Mouse (Mus musculus): ENCODE data around the gene Uvrag. TPM values are rescaled to one million over a fixed set of nuclear protein-coding genes. Genes with fewer than 3 reads are reported as not detected.

The Uvrag gene
- polyA plus RNA-seq, 1 experiment from 2014 or later, result 30.1 TPM

DNA sequence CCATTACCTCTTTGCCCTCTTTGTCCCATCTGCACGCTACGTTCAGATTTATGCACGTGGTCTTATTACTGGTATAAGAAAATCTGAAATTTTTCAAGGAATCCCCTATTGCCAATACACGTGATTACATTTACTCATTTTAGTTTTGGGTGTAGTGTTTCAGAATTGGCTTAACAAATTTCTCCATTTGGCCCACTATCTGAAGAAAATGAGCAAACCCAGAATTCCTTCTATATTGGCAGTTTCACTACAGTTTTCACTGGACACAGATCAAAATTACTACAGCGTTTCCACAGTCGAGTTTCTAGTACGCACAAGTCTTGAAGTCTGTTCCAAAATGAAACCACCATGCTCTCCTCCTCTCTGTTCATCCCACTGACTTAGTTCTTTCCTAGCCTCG lies 104.7 kb downstream of the Uvrag start:
- Histone ChIP-seq H3K79me2 (ENCODE audit: inconsistent target) (peaks cover 100% of the 10 kb centered on the region), H3K27ac (no peak overlapping the region), H3K36me3 (ENCODE audit: inconsistent target) (peaks cover 13% of the 10 kb centered on the region; the same call in 1 of the 2 replicates), H3K4me3 (ENCODE audit: inconsistent target) (no peak overlapping the region)
- WGBS (ENCODE audit: missing documents), result 98% methylated on average over 8 of the region's 8 CpGs

- H3K27ac ChIP-seq, result no peak overlapping the region
- no peak overlapping the region for H3K4me3 ChIP-seq (ENCODE audit: inconsistent target)
- 83% methylated on average over 2 of the region's 2 CpGs for WGBS (ENCODE audit: missing documents)
- peaks cover 13% of the 10 kb centered on the region; the same call in 1 of the 2 replicates for H3K36me3 ChIP-seq (ENCODE audit: inconsistent target)
- peaks cover 100% of the 10 kb centered on the region for H3K79me2 ChIP-seq (ENCODE audit: inconsistent target)
Observed at GRCm38 (mm10) chr7:99034909-99035308, 106.0 kb downstream of the Uvrag start.

DNA sequence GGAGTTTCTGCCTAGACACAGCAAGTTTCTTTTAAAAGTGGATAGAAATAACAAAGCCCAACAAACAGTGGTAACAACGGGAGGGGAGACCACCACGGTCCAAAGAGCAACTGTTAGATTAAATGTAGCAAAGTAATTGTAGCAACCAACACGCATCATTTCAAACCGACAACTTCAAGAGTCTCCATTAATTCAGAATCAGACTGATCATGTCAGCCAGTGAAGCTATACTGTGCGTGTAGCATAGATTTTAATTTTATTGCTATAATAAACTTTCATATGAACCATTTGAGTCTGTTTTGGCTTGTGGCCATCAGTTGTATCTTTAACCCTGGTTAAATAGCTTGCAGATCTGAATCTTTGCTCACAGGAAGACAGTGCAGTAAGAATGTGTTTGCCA lies 107.1 kb downstream of the Uvrag start:
- no peak overlapping the region for H3K27ac ChIP-seq
- no peak overlapping the region for H3K4me3 ChIP-seq (ENCODE audit: inconsistent target)
- H3K36me3 ChIP-seq (ENCODE audit: inconsistent target), result peaks cover 13% of the 10 kb centered on the region; the same call in 1 of the 2 replicates
- peaks cover 100% of the 10 kb centered on the region for H3K79me2 ChIP-seq (ENCODE audit: inconsistent target)
- WGBS (ENCODE audit: missing documents), result 100% methylated on average over 2 of the region's 5 CpGs

GRCm38 (mm10) chr7:99033314-99033713 lies 107.6 kb downstream of the Uvrag start:
- peaks cover 13% of the 10 kb centered on the region; the same call in 1 of the 2 replicates for H3K36me3 ChIP-seq (ENCODE audit: inconsistent target)
- H3K27ac ChIP-seq, result no peak overlapping the region
- no peak overlapping the region for H3K4me3 ChIP-seq (ENCODE audit: inconsistent target)
- 98% methylated on average over 3 of the region's 3 CpGs for WGBS (ENCODE audit: missing documents)
- peaks cover 100% of the 10 kb centered on the region for H3K79me2 ChIP-seq (ENCODE audit: inconsistent target)

GRCm38 (mm10) chr7:99032051-99032450 lies 108.9 kb downstream of the Uvrag start:
- 98% methylated on average over 8 of the region's 8 CpGs for WGBS (ENCODE audit: missing documents)
- Histone ChIP-seq H3K36me3 (ENCODE audit: inconsistent target) (peaks cover 13% of the 10 kb centered on the region; the same call in 1 of the 2 replicates), H3K79me2 (ENCODE audit: inconsistent target) (peaks cover 100% of the 10 kb centered on the region; the same call in 1 of the 2 replicates), H3K27ac (no peak overlapping the region), H3K4me3 (ENCODE audit: inconsistent target) (no peak overlapping the region)

DNA sequence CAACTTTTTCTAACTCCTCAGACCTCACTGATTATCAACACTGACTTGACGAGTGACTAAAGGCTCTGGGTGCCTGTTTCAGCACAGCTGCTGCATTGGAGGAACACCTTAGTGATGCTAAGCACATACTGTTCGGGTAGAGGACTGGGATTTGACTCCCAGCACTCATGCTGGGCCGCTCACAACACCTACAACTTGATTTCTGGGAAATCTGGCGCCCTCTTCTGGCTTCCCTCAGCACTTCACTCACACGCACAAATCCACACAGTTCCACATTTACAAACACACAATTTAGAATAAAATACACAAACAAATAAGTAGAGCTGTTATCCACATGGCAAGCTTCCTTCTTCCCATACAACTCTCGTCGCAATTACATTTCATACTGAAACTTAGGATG lies 112.8 kb downstream of the Uvrag start:
- H3K4me3 ChIP-seq (ENCODE audit: inconsistent target), result no peak overlapping the region
- no peak overlapping the region for H3K27ac ChIP-seq
- peaks cover 12% of the 10 kb centered on the region; the same call in 1 of the 2 replicates for H3K36me3 ChIP-seq (ENCODE audit: inconsistent target)
- 90% methylated on average over 7 of the region's 7 CpGs for WGBS (ENCODE audit: missing documents)
- H3K79me2 ChIP-seq (ENCODE audit: inconsistent target), result peaks cover 100% of the 10 kb centered on the region

DNA sequence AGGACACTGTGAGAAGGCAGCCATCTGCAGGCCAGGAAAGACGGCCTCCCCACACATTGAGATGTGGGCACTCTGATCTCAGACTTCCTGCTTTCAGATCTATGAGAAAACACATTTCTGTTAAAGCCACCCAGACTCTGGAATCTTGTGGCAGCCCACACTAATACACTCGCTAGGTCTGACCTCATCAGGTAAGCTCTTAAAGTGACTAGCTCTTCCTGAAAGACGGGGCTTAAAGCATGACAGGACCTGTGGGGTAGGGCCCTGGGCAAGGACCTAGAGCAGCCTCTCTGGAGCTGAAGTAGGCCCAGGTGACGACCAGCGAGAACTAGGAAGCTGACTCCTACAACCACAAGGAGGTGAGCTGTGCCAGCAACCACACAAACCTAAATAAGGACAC lies 113.8 kb downstream of the Uvrag start:
- 38% methylated on average over 5 of the region's 5 CpGs for WGBS (ENCODE audit: missing documents)
- H3K79me2 ChIP-seq (ENCODE audit: inconsistent target), result peaks cover 100% of the 10 kb centered on the region
- H3K36me3 ChIP-seq (ENCODE audit: inconsistent target), result peaks cover 2% of the 10 kb centered on the region; the same call in 1 of the 2 replicates
- no peak overlapping the region for H3K27ac ChIP-seq
- H3K4me3 ChIP-seq (ENCODE audit: inconsistent target), result no peak overlapping the region

- 96% methylated on average over 10 of the region's 10 CpGs for WGBS (ENCODE audit: missing documents)
- Histone ChIP-seq H3K4me3 (ENCODE audit: inconsistent target) (no peak overlapping the region), H3K36me3 (ENCODE audit: inconsistent target) (no peaks in the 10 kb centered on the region; the same call in 1 of the 2 replicates), H3K79me2 (ENCODE audit: inconsistent target) (peaks cover 100% of the 10 kb centered on the region), H3K27ac (no peak overlapping the region)
Observed at GRCm38 (mm10) chr7:99025989-99026388, 115.0 kb downstream of the Uvrag start.

DNA sequence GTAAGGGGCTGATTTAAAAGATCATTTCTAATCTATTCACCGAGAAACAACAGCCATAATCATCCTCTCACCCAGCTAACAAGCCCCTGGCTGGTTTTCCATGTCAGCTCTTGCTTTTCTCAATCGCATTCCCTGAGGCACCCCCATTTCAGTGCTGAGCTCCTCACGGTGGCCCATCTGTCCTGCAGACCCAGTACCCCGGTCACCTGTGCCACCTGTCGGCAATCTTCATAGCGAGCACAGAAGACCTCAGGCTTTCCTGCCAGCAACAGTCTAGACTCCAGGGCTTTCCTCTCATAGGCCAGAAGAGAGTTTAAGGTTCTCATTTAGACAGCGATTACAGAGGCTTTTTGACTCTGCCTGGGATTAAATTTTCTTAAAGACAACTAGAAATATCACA lies 115.7 kb downstream of the Uvrag start:
- Histone ChIP-seq H3K4me3 (ENCODE audit: inconsistent target) (no peak overlapping the region), H3K27ac (no peak overlapping the region), H3K79me2 (ENCODE audit: inconsistent target) (peaks cover 100% of the 10 kb centered on the region), H3K36me3 (ENCODE audit: inconsistent target) (no peaks in the 10 kb centered on the region; the same call in 1 of the 2 replicates)
- 95% methylated on average over 7 of the region's 7 CpGs for WGBS (ENCODE audit: missing documents)

DNA sequence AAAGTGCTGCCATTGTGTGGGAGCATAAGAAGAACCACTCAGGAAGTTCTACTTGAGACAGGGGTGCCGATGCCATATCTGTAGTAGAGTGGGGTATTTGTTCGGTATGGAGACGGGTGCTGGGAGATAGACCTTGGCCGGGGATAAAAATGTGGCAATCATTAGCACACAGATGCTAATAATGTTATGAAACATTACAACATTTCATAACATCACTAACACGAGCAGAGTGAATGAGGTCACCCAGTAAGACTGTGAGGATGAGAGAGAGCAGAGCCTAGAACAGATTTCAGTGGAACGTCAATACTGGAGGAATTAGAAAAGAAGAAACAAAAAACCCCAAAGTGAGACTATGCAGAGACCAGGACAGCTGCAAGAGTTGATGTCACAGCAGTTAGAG lies 116.2 kb downstream of the Uvrag start:
- no peak overlapping the region for H3K27ac ChIP-seq
- no peak overlapping the region for H3K4me3 ChIP-seq (ENCODE audit: inconsistent target)
- no peaks in the 10 kb centered on the region; the same call in 1 of the 2 replicates for H3K36me3 ChIP-seq (ENCODE audit: inconsistent target)
- WGBS (ENCODE audit: missing documents), result 74% methylated on average over 4 of the region's 6 CpGs
- peaks cover 100% of the 10 kb centered on the region for H3K79me2 ChIP-seq (ENCODE audit: inconsistent target)

GRCm38 (mm10) chr7:99023931-99024330 lies 117.0 kb downstream of the Uvrag start:
- WGBS (ENCODE audit: missing documents), result 100% methylated on average over 2 of the region's 3 CpGs
- Histone ChIP-seq H3K36me3 (ENCODE audit: inconsistent target) (no peaks in the 10 kb centered on the region; the same call in 1 of the 2 replicates), H3K4me3 (ENCODE audit: inconsistent target) (no peak overlapping the region), H3K79me2 (ENCODE audit: inconsistent target) (peaks cover 100% of the 10 kb centered on the region), H3K27ac (no peak overlapping the region)

DNA sequence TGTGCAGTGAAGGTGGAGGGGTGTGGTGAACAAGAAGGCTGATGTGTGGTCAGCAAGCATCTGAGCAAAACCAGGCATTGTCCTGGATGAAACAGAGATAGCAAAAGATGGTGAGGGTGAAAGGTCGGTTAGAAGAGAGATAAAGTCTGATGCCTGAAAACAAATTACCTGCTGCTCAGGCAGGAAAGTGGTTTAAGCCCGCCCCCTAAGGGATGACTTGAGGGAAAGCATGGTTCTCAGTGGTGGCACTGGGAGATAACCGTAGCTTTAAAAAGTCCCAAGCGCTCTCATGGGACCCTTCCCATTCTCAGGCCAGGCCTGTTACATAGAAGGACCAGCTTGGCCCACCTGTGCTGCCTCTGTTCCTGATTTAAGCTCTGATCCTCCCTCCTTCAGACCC lies 119.7 kb downstream of the Uvrag start:
- WGBS (ENCODE audit: missing documents), result 91% methylated on average over 4 of the region's 4 CpGs
- Histone ChIP-seq H3K4me3 (ENCODE audit: inconsistent target) (no peak overlapping the region), H3K27ac (no peak overlapping the region), H3K36me3 (ENCODE audit: inconsistent target) (peaks cover 7% of the 10 kb centered on the region; the same call in 1 of the 2 replicates), H3K79me2 (ENCODE audit: inconsistent target) (peaks cover 89% of the 10 kb centered on the region)

DNA sequence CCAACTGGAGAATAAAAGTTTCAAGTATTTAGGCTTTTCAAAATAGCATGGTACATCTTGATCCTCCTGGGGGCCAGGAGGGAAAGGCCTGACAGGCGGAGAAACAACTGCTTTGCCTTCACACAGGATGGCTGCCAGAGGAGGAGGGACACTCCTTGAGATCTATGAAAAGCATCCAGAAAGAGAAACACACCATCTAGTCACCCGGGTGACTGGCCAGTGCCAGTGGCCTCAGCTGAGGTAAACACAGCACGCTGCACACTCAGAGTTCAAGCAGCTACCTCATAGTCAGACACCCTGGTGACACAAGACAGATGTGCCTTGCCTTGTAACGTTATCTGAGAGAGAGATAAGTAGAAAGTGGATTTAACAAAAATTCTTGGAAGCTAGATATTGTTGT lies 120.6 kb downstream of the Uvrag start:
- WGBS (ENCODE audit: missing documents), result 92% methylated on average over 4 of the region's 4 CpGs
- no peak overlapping the region for H3K27ac ChIP-seq
- H3K79me2 ChIP-seq (ENCODE audit: inconsistent target), result peaks cover 80% of the 10 kb centered on the region
- H3K36me3 ChIP-seq (ENCODE audit: inconsistent target), result peaks cover 17% of the 10 kb centered on the region; the same call in 1 of the 2 replicates
- no peak overlapping the region for H3K4me3 ChIP-seq (ENCODE audit: inconsistent target)

GRCm38 (mm10) chr7:99017224-99017844 lies 123.6 kb downstream of the Uvrag start:
- H3K4me3 ChIP-seq (ENCODE audit: inconsistent target), result no peak overlapping the region
- 80% methylated on average over 1 of the region's 2 CpGs for WGBS (ENCODE audit: missing documents)
- H3K79me2 ChIP-seq (ENCODE audit: inconsistent target), result peaks cover 63% of the 10 kb centered on the region; the same call in 1 of the 2 replicates
- H3K27ac ChIP-seq, result no peak overlapping the region
- H3K36me3 ChIP-seq (ENCODE audit: inconsistent target), result peaks cover 21% of the 10 kb centered on the region; the same call in 1 of the 2 replicates

GRCm38 (mm10) chr7:99015914-99016313 lies 125.0 kb downstream of the Uvrag start:
- Histone ChIP-seq H3K4me3 (ENCODE audit: inconsistent target) (no peak overlapping the region), H3K36me3 (ENCODE audit: inconsistent target) (peaks cover 21% of the 10 kb centered on the region; the same call in 1 of the 2 replicates), H3K79me2 (ENCODE audit: inconsistent target) (peaks cover 56% of the 10 kb centered on the region; the same call in 1 of the 2 replicates), H3K27ac (no peak overlapping the region)
- 95% methylated on average over 8 of the region's 8 CpGs for WGBS (ENCODE audit: missing documents)

Measured in macrophage (primary cell).